Mouse (Mus musculus) bone marrow macrophage, adult 2 months (primary cell): ENCODE results near the gene Fam69a.

Experiments
- CTCF ChIP-seq: IDR thresholded peaks from 2 replicates; pipeline ENCODE4 v1.5.1; 2012; ENCODE audit warnings: low read depth, mild to moderate bottlenecking, low read length, moderate library complexity
- POLR2A ChIP-seq: IDR thresholded peaks from 2 replicates; pipeline ENCODE4 v1.6.1; 2012; ENCODE audit warnings: mild to moderate bottlenecking, low read depth, low read length, borderline replicate concordance

DNA sequence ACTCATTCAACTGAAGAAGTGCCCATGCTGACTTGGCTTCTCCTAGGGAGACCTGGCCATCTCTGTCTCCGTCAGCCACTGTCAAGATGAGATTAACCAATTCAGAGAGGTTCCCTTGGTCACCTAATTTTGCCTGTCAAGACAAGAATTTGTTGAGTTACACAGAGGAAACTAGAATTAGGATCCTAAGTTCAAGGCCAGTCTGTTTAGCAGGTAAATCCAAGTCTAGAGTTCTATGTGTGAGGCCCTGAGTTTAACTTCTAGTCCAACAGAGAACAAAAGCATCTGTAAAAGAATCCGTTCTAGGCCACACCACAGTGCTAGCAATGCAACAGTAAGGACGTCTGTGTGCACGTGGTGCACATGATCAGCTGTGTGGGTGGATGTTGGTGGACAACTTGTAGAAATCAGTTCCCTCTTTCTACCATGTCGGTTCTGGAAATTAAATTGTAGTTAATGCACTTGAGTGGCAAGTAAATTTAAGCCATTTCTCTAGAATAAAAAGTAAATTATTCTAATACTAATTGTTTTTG is 76.7 kb downstream of the Fam69a start:
- no peak for TF ChIP-seq POLR2A
- TF ChIP-seq CTCF: no peak
